ENCODE assay signal across 12 mouse cellular contexts in the genomic region with DNA sequence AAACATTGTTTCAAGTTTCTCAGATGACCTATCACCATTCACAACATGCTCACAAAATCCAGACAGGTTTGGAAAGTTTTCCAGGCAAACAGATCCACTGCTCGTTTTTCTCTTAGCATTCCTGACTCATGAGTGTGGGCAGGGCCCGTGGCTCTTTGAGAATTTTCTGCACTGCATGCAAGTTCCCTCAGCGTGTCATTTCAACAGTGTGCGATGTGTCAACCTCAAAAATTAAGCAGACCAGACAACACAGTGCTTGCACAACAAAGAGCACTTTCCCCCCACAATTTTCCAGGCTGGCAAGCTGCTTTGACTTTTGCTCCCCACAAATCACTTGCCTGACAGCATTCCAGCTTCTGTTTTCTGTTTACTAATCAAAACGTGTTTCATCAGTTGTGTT.
DNase-seq lines count a peak whose midpoint lies in the region; ATAC-seq lines count a peak whose summit lies in the region.
"Had no signal": no experiment of that assay in that cellular context is flagged by ENCODE, and none has a peak within 500 bp of the region (broad histone marks: within the 10 kb centered on the region; RNA-seq: fewer than 3 reads in every experiment).

No protein-coding gene starts in this region.

- H3K9me3 ChIP-seq in limb, embryonic 11.5 days (ENCODE audit: control insufficient read depth, low read length): no peaks in the 10 kb centered on the region
- H3K9me3 ChIP-seq: limb, embryonic 13.5 days; megakaryocyte, embryonic 14.5 days had no signal

- peak; percentile 5 to 13 for DNase-seq in adrenal gland, postnatal 36 days
- no peak for DNase-seq in adrenal gland, postnatal 4 days (ENCODE audit: low spot score in 2 of 2)
- peak; percentile 0 for DNase-seq in lung, postnatal 36 days
- DNase-seq in lung, postnatal 14 days: no peak
- peak; percentile 4 for DNase-seq in embryo, embryonic 9.5 days (ENCODE audit: extremely low spot score)
- peak; percentile 32 for DNase-seq in limb, embryonic 11.5 days (ENCODE audit: low spot score)
- no peak for DNase-seq in spleen, adult 12 weeks (ENCODE audit: low spot score)
- no peak for DNase-seq in heart, adult 9 months (ENCODE audit: low spot score in 2 of 2)
- DNase-seq: cerebellum, adult 11-12 months had no signal

- H3K27ac ChIP-seq in limb, embryonic 11.5 days (replicated peaks; ENCODE audit: low read depth, low read length): no peak overlapping the region
- H3K27ac ChIP-seq: limb, embryonic 13.5 days had no signal

- H3K4me2 ChIP-seq in limb, embryonic 11.5 days (ENCODE audit: low read depth, severe bottlenecking): no peak overlapping the region
- H3K4me2 ChIP-seq: heart, embryonic 11.5 days; limb, embryonic 13.5 days had no signal

- 19% methylated on average over 5 of the region's 5 CpGs for WGBS in limb, embryonic 11.5 days

- no peaks in the 10 kb centered on the region for H3K36me3 ChIP-seq in limb, embryonic 11.5 days (ENCODE audit: control insufficient read depth, insufficient read depth, low read length)
- H3K36me3 ChIP-seq: limb, embryonic 13.5 days had no signal

- no peak for ATAC-seq in limb, embryonic 11.5 days (ENCODE audit: insufficient number of reproducible peaks, low FRiP score, low TSS enrichment, low read depth)

- no peak overlapping the region for H3K4me3 ChIP-seq in limb, embryonic 11.5 days (ENCODE audit: low read depth, low read length)
- H3K4me3 ChIP-seq: limb, embryonic 13.5 days; megakaryocyte, embryonic 14.5 days had no signal

- no peaks in the 10 kb centered on the region for H3K27me3 ChIP-seq in limb, embryonic 11.5 days (ENCODE audit: control insufficient read depth, insufficient read depth, low read length)
- H3K27me3 ChIP-seq: limb, embryonic 13.5 days; megakaryocyte, embryonic 14.5 days had no signal

- H3K9ac ChIP-seq in limb, embryonic 11.5 days (ENCODE audit: low read length): no peak overlapping the region
- H3K9ac ChIP-seq: limb, embryonic 13.5 days had no signal

- no peaks in the 10 kb centered on the region for H3K4me1 ChIP-seq in limb, embryonic 11.5 days (ENCODE audit: control insufficient read depth, insufficient read depth, low read length)
- H3K4me1 ChIP-seq: megakaryocyte, embryonic 14.5 days had no signal

Comparison
In these comparisons a context has a peak if more than half of its experiments do, and no peak if none do; other contexts are left out.
1. DNase-seq: peak in adrenal gland, postnatal 36 days (2 of 2), lung, postnatal 36 days (single experiment), embryo, embryonic 9.5 days (single experiment) and limb, embryonic 11.5 days (single experiment); none in adrenal gland, postnatal 4 days (0 of 2), lung, postnatal 14 days (single experiment), spleen, adult 12 weeks (single experiment) and heart, adult 9 months (0 of 2).